Mouse (Mus musculus): ENCODE results near the gene C1qtnf3.

- TF ChIP-seq CTCF (IDR thresholded peaks at IDR 0.05; ENCODE audit: low read depth, low read length): no peak
- no peak for TF ChIP-seq POLR2A (IDR thresholded peaks at IDR 0.05; ENCODE audit: extremely low read depth, insufficient read depth, low read length)
Observed at GRCm38 (mm10) chr15:10999832-11000231, 47.7 kb downstream of the C1qtnf3 start.
